Mouse (Mus musculus) heart, embryonic 13.5 days (tissue): ENCODE measurements at regions not wholly inside any gene's neighbourhood (a gene's known extent, or its start where the extent isn't known, plus 50 kb on each side); places are given as distances from the start of the nearest gene placed in this dataset.

Experiments
- ATAC-seq: fragments of 200-750 bp; cut with Nextera tagmentation; 2 replicates; pipeline ENCODE4 v1.8.0; 2017; ENCODE audit warnings: moderate TSS enrichment; ENCODE audit not compliant: insufficient number of reproducible peaks, low FRiP score, low TSS enrichment; ENCODE audit errors: extremely low read depth
- H3K27ac ChIP-seq: fragments of 300-500 bp; sonication (generic); replicated peaks from 2 replicates; pipeline ENCODE4 v1.5.1; 2015; ENCODE audit warnings: moderate library complexity, mild to moderate bottlenecking, inconsistent platforms
- H3K27me3 ChIP-seq: fragments of 300-500 bp; sonication (generic); replicated peaks from 2 replicates; pipeline ENCODE4 v1.6.1; 2015; ENCODE audit warnings: mild to moderate bottlenecking, inconsistent platforms
- H3K36me3 ChIP-seq: fragments of 300-500 bp; sonication (generic); 2 replicates; pipeline ENCODE4 v1.6.1; 2015; ENCODE audit warnings: mild to moderate bottlenecking, inconsistent platforms
- H3K4me1 ChIP-seq: fragments of 300-500 bp; sonication (generic); 2 replicates; pipeline ENCODE4 v1.6.1; 2015; ENCODE audit warnings: inconsistent platforms
- H3K4me2 ChIP-seq: fragments of 300-500 bp; sonication (generic); 2 replicates; pipeline ENCODE4 v1.6.1; 2015; ENCODE audit warnings: inconsistent platforms, mild to moderate bottlenecking, moderate library complexity
- H3K4me3 ChIP-seq: fragments of 300-500 bp; sonication (generic); 2 replicates; pipeline ENCODE4 v1.5.1; 2015; ENCODE audit warnings: moderate library complexity, mild to moderate bottlenecking, inconsistent platforms
- H3K9ac ChIP-seq: fragments of 300-500 bp; sonication (generic); 2 replicates; pipeline ENCODE4 v1.6.1; 2015; ENCODE audit warnings: inconsistent platforms, mild to moderate bottlenecking, moderate library complexity
- H3K9me3 ChIP-seq: fragments of 300-500 bp; sonication (generic); 2 replicates; pipeline ENCODE4 v1.6.1; 2016; ENCODE audit warnings: inconsistent platforms
- WGBS: fragments of 180-500 bp; shearing (Covaris S2); methylation state at CpG from one replicate; pipeline ENCODE4 v1.1.7; 2015; ENCODE audit warnings: mixed read lengths; 5-methylcytosine and 5-hydroxymethylcytosine counted together

DNA sequence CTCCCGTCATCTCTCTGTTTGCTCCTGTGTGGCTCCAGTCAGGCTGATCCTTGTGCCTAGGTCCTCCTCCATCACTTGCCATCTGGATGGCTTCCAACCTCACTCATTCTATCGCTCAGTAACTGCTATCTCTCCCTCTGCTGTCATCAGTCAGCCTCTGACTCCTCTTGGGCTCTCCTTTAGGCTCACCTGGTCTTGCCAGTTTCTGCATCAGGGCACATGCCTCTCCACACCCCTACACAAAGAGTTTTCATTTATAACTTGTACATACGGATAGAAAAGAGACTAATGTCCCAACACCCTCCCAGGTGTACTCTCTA lies 2664.7 kb upstream of the Lrrc6 start:
- 26% methylated on average over 3 of the region's 3 CpGs for WGBS
- H3K27ac ChIP-seq: peak overlapping the region; percentile 40; the same call in 1 of the 2 replicates
- H3K4me2 ChIP-seq: no peak overlapping the region
- H3K27me3 ChIP-seq: no peaks in the 10 kb centered on the region
- no peaks in the 10 kb centered on the region for H3K36me3 ChIP-seq
- no peak overlapping the region for H3K9ac ChIP-seq
- no peak overlapping the region for H3K4me3 ChIP-seq
- peaks cover 13% of the 10 kb centered on the region for H3K4me1 ChIP-seq
- no peak; the same call in 1 of the 2 replicates for ATAC-seq
- no peaks in the 10 kb centered on the region for H3K9me3 ChIP-seq

DNA sequence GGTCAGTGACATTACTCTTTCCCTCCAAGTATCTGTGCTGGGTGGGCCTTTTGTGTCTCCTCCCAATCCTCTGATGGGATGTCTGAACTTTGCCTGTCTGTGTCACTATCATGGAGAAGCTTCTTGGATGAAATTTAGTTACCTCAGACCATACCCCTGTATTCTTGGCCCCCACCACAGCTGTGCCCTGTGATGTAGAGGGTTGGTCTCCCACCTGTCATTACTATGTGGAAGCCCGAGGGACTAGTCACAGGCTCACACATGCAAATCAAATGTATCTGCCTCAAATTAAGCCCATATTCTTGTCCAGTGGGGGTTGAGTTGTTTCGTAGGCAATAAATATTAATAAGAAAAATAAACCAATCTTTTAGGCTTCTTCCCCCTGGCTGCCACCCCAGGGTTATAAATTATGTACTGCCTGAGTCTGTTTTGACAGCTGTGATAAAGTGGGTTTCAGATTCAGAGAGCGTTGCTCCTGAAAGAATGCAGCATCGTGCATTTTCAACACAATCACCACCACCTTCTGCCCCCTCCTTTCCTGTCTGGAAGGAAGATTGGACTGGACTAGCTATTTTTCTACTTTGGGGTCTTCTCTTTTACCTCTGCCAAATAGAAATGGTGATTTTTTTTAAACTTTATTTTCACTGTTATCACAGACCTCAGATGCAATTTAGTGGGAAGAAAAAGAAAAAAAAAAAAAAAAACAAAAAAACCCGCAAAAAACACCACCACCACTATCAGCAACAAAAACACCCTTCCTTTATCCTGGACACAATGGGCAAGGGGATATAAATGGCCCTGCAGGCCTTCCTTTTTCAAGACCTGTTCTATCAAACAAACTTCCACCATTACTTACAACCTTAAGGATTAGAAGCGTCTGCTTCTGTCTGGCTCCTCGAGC lies 2664.1 kb upstream of the Lrrc6 start:
- peaks cover 13% of the 10 kb centered on the region for H3K4me1 ChIP-seq
- H3K4me2 ChIP-seq: no peak overlapping the region
- H3K27me3 ChIP-seq: no peaks in the 10 kb centered on the region
- no peak for ATAC-seq
- no peaks in the 10 kb centered on the region for H3K9me3 ChIP-seq
- WGBS: 32% methylated on average over 7 of the region's 7 CpGs
- no peak overlapping the region for H3K9ac ChIP-seq
- H3K27ac ChIP-seq: peak overlapping the region; percentile 40; the same call in 1 of the 2 replicates
- no peak overlapping the region for H3K4me3 ChIP-seq
- H3K36me3 ChIP-seq: no peaks in the 10 kb centered on the region

DNA sequence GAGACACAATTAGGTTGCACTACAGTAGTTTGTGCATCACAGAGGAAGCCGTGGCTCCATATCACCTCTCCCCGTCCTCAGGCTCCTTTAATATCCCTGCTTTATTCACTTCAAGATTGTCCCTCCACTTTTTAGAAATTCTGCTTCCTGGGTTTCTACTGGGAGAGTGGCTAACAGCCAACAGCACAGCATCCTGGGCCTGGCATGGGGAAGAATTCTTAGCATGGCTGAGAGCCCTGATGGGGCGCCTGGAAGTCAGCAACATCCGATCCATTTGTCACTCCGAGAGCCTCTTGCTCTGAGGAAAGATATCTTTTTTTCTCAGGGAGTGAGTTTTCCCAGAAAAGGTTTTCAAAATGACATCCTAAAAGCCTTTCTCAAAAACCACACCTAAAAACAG lies 2660.3 kb upstream of the Lrrc6 start:
- ATAC-seq: no peak

DNA sequence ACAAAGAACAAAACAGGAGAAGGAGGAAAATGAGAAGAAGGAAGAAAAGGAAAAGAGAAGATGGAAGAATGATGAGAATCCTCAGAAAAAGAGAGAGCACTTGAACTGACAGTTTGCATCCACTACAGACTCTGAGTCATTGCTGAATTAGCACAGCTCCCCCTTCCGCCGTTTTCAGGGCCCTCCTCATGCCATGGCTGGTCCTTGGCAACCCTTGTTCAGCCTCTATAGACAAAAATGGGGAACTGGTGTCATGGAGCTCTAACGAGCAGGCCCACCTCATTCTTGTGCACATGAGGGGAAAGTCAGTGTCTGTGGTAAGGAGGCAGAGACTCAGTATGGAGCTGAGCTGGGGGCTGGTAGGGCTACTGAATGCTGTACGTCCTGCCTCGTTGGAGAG lies 2657.4 kb upstream of the Lrrc6 start:
- ATAC-seq: no peak
- no peaks in the 10 kb centered on the region for H3K27me3 ChIP-seq
- H3K36me3 ChIP-seq: no peaks in the 10 kb centered on the region
- no peak overlapping the region for H3K9ac ChIP-seq
- no peak overlapping the region for H3K27ac ChIP-seq
- H3K9me3 ChIP-seq: no peaks in the 10 kb centered on the region
- H3K4me1 ChIP-seq: no peaks in the 10 kb centered on the region
- no peak overlapping the region for H3K4me2 ChIP-seq
- no peak overlapping the region for H3K4me3 ChIP-seq
- WGBS: 84% methylated on average over 5 of the region's 5 CpGs

More for the DNA sequence above, 2660.3 kb upstream of the Lrrc6 start:
- H3K27ac ChIP-seq: no peak overlapping the region
- H3K4me3 ChIP-seq: no peak overlapping the region
- no peaks in the 10 kb centered on the region for H3K9me3 ChIP-seq
- peaks cover 13% of the 10 kb centered on the region for H3K4me1 ChIP-seq
- no peaks in the 10 kb centered on the region for H3K27me3 ChIP-seq
- no peaks in the 10 kb centered on the region for H3K36me3 ChIP-seq
- 65% methylated on average over 5 of the region's 5 CpGs for WGBS
- H3K9ac ChIP-seq: no peak overlapping the region
- H3K4me2 ChIP-seq: no peak overlapping the region
